Mouse (Mus musculus) limb, embryonic 14.5 days (tissue): ENCODE results near the gene Evx1. TPM values are rescaled to one million over a fixed set of nuclear protein-coding genes. Genes with fewer than 3 reads are reported as not detected.

Experiments used
- ATAC-seq: fragments of 200-750 bp; cut with Nextera tagmentation; 2 replicates; pipeline ENCODE4 v1.8.0; 2017; ENCODE audit warnings: low read depth, moderate number of reproducible peaks, moderate TSS enrichment; ENCODE audit not compliant: low FRiP score
- DNase-seq: peaks from one replicate; pipeline ENCODE4 v3.0.0-alpha.2; 2015; ENCODE audit warnings: low spot score
- H3K27ac ChIP-seq: fragments of 300-500 bp; sonication (generic); replicated peaks from 2 replicates; pipeline ENCODE4 v1.5.1; 2014; ENCODE audit warnings: low read depth, mild to moderate bottlenecking, low read length, moderate library complexity, mixed read lengths
- H3K27me3 ChIP-seq: fragments of 300-500 bp; sonication (generic); 2 replicates; pipeline ENCODE4 v1.6.1; 2014; ENCODE audit warnings: low read length, mixed read lengths; ENCODE audit not compliant: control insufficient read depth, insufficient read depth
- H3K36me3 ChIP-seq: fragments of 300-500 bp; sonication (generic); 2 replicates; pipeline ENCODE4 v1.6.1; 2014; ENCODE audit warnings: mild to moderate bottlenecking, low read length, moderate library complexity, mixed read lengths; ENCODE audit not compliant: control insufficient read depth, insufficient read depth
- H3K4me1 ChIP-seq: fragments of 300-500 bp; sonication (generic); 2 replicates; pipeline ENCODE4 v1.6.1; 2014; ENCODE audit warnings: antibody characterized with exemption, low read length, mixed read lengths; ENCODE audit not compliant: control insufficient read depth, insufficient read depth
- H3K4me2 ChIP-seq: fragments of 300-500 bp; sonication (generic); replicated peaks from 2 replicates; pipeline ENCODE4 v1.6.1; 2014; ENCODE audit warnings: low read depth, mild to moderate bottlenecking, low read length, moderate library complexity; ENCODE audit not compliant: severe bottlenecking
- H3K4me3 ChIP-seq: fragments of 300-500 bp; sonication (generic); replicated peaks from 2 replicates; pipeline ENCODE4 v1.5.1; 2014; ENCODE audit warnings: low read length
- H3K9ac ChIP-seq: fragments of 300-500 bp; sonication (generic); 2 replicates; pipeline ENCODE4 v1.6.1; 2014; ENCODE audit warnings: mild to moderate bottlenecking, low read depth, low read length, moderate library complexity; ENCODE audit not compliant: severe bottlenecking
- H3K9me3 ChIP-seq: fragments of 300-500 bp; sonication (generic); 2 replicates; pipeline ENCODE4 v1.6.1; 2016; ENCODE audit warnings: low read length; ENCODE audit not compliant: control insufficient read depth
- POLR2A ChIP-seq: fragments of 200-500 bp; IDR thresholded peaks from 2 replicates; pipeline ENCODE4 v1.8.0; 2012; ENCODE audit warnings: inconsistent platforms, mild to moderate bottlenecking, moderate library complexity, borderline replicate concordance; ENCODE audit not compliant: insufficient read depth, insufficient read length; ENCODE audit errors: extremely low read depth
- WGBS: fragments of 180-500 bp; shearing (Covaris S2); extraction: QIAGEN DNeasy Blood & Tissue Kit; methylation state at CpG from one replicate; pipeline ENCODE4 v1.1.7; 2014; 5-methylcytosine and 5-hydroxymethylcytosine counted together
- polyA plus RNA-seq, 2 experiments: library from polyadenylated mRNA; depleted of rRNA in 1 of 2; stranded (reverse) in 1 of 2; unstranded in 1 of 2; fragments of >200 nt; fragmentation: Nextera tagmentation in 1 of 2; extraction: Ambion mirVana in 1 of 2; gene quantifications; 2 replicates each; pipeline versions ENCODE4 v1.2.1 to v1.2.3; 2012 to 2014

The Evx1 gene
- polyA plus RNA-seq, 2 experiments: 0.18 to 0.64 TPM

DNA sequence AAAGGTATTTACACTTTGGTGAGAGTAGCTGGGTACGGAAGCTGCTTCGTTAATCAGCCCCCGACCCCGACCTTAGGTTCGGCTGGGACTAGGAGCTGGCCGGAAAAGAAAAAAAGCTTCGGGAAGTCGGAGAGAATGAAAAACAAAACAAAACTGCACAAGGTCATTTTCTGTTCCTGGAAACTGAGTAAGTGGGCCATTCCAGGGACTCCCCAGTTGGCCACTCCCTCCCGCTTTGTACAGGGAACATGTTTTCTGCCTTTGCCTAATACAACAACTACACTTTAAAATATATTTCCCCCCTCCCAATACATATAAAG is 46.7 kb upstream of the Evx1 start:
- H3K9me3 ChIP-seq: no peaks in the 10 kb centered on the region
- peaks cover 40% of the 10 kb centered on the region for H3K27me3 ChIP-seq
- peak overlapping the region; percentile 96 for H3K4me2 ChIP-seq
- WGBS: 8% methylated on average over 9 of the region's 9 CpGs
- ATAC-seq (no peak), DNase-seq (no peak)
- peak overlapping the region; percentile 76 for H3K4me3 ChIP-seq
- no peaks in the 10 kb centered on the region for H3K36me3 ChIP-seq
- peaks cover 16% of the 10 kb centered on the region for H3K4me1 ChIP-seq
- H3K27ac ChIP-seq: peak overlapping the region; percentile 95
- H3K9ac ChIP-seq: peak overlapping the region; percentile 99
- no peak for TF ChIP-seq POLR2A

DNA sequence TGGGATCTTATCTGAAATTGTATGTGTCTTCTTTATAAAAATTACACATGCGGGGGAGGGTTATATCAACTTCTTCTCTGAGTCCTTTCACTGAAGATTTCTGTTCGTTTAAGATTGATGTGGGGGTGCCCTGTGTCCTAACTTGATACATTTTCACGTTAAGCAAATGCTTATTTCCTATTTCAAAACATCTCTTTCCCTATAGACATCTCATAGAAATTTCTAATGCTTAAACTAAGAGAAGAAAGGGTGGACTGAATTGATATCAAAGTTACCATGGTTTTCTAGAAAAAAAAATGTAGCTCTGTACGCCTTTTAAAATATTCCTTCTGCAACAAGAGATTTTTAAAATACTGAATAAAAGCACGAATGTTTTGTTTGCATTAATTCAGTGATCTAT is 46.1 kb upstream of the Evx1 start:
- H3K9ac ChIP-seq: no peak overlapping the region

GRCm38 (mm10) chr6:52267691-52268090 is 45.6 kb upstream of the Evx1 start:
- H3K36me3 ChIP-seq: no peaks in the 10 kb centered on the region
- peak overlapping the region; percentile 22; the same call in 1 of the 2 replicates for H3K4me2 ChIP-seq
- TF ChIP-seq POLR2A: no peak
- 0 out of 2 replicates have a peak overlapping the region, but pooled peaks have one; percentile 22 for H3K27ac ChIP-seq
- ATAC-seq: no peak
- peak; percentile 2 for DNase-seq
- H3K9me3 ChIP-seq: no peaks in the 10 kb centered on the region
- 20% methylated on average over 3 of the region's 3 CpGs for WGBS
- H3K9ac ChIP-seq: no peak overlapping the region
- peaks cover 15% of the 10 kb centered on the region for H3K4me1 ChIP-seq
- no peak overlapping the region for H3K4me3 ChIP-seq
- peaks cover 44% of the 10 kb centered on the region for H3K27me3 ChIP-seq

More for the DNA sequence above, 46.1 kb upstream of the Evx1 start:
- Histone ChIP-seq H3K9me3 (no peaks in the 10 kb centered on the region), H3K27me3 (peaks cover 39% of the 10 kb centered on the region), H3K4me2 (peak overlapping the region; percentile 96; the same call in 1 of the 2 replicates), H3K4me1 (peaks cover 16% of the 10 kb centered on the region), H3K4me3 (peak overlapping the region; percentile 76; the same call in 1 of the 2 replicates), H3K36me3 (no peaks in the 10 kb centered on the region), H3K27ac (no peak overlapping the region)
- DNase-seq: peak; percentile 10
- 31% methylated on average over 5 of the region's 5 CpGs for WGBS
- no peak for TF ChIP-seq POLR2A
- no peak for ATAC-seq

DNA sequence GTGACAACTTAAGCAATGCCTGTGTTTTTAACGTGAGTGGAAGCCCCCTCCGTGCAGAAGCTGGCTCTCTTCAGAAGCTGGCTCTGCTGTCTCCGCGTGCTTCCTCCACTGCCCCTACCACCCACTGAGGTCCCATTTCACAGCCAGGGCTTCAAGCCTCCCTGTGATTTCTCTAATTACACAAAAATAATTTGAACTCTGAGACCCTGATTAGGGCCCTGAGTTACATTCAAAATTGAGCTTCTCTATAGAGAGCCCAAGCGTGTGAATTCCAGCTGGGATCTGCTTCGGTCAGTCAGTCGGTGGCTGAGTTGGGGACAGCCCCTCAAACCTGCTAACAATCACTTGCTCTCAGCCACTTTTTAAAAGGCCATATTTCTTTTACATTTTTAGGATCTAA is 45.0 kb upstream of the Evx1 start:
- no peak overlapping the region for H3K4me3 ChIP-seq

GRCm38 (mm10) chr6:52268756-52269155 is 44.5 kb upstream of the Evx1 start:
- Histone ChIP-seq H3K27ac (no peak overlapping the region), H3K27me3 (peaks cover 48% of the 10 kb centered on the region), H3K4me3 (no peak overlapping the region), H3K36me3 (no peaks in the 10 kb centered on the region), H3K9ac (no peak overlapping the region), H3K4me2 (no peak overlapping the region), H3K9me3 (no peaks in the 10 kb centered on the region), H3K4me1 (peaks cover 26% of the 10 kb centered on the region)
- no peak for TF ChIP-seq POLR2A
- 20% methylated on average over 3 of the region's 3 CpGs for whole genome bisulfite sequencing
- no peak for DNase-seq
- ATAC-seq: no peak

More for the DNA sequence above, 45.0 kb upstream of the Evx1 start:
- Histone ChIP-seq H3K9me3 (no peaks in the 10 kb centered on the region), H3K36me3 (no peaks in the 10 kb centered on the region), H3K9ac (no peak overlapping the region), H3K27me3 (peaks cover 44% of the 10 kb centered on the region), H3K4me2 (peak overlapping the region; percentile 22; the same call in 1 of the 2 replicates), H3K4me1 (peaks cover 22% of the 10 kb centered on the region), H3K27ac (no peak overlapping the region)
- peak; percentile 7 for DNase-seq
- no peak for ATAC-seq
- WGBS: 16% methylated on average over 7 of the region's 7 CpGs
- TF ChIP-seq POLR2A: no peak
